Mouse (Mus musculus) ZHBTc4 (cell line): ENCODE measurements around the gene Gstp3.
"Not testable (repeated sequence)": the region's sequence is repeated elsewhere in the genome, so short reads cannot be mapped to it uniquely, and the experiment has no call there.

Source experiments
- DNase-seq: peaks from one replicate; pipeline ENCODE4 v3.0.0-alpha.2; 2011; ENCODE audit warnings: low read depth, low spot score

The Gstp3 gene

GRCm38 (mm10) chr19:4037788-4038232 is 21.6 kb downstream of the Gstp3 start, which contains the start of gene Gstp1:
Gstp1 (minus strand) TSS chr19:4037985.
- DNase-seq = peak; percentile 82

DNA sequence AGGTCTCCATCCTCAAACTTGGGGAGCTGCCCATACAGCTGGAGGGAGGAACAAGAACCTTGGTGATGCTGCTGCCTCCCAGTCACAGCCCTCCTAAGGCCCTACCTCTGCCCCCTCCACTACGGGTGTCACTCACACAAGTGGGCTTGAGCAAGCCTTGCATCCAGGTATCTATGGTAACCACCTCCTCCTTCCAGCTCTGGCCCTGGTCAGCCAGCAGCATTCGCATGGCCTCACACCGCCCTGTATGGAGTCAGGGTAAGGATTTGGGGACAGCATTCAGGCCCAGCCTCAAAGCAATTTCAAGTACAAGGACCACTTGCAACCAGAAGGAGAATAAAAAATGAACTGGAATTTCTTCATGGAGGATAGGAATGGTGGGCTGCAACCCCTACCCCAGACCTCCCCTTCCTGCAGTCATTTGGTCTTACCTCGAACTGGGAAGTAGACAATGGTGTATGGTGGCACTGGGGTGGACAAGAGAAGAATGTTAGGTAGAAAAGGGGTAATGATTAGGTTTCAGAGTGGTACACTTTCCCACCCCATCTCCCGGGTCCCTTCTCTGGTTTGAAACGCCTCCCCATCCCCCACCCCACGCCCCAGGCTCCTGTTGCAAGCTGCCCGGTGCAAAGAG is 22.1 kb downstream of the Gstp3 start:
- not testable (repeated sequence) for DNase-seq

- no peak for DNase-seq
These were observed 22.9 kb downstream of the Gstp3 start for GRCm38 (mm10) chr19:4036327-4037045.

DNA sequence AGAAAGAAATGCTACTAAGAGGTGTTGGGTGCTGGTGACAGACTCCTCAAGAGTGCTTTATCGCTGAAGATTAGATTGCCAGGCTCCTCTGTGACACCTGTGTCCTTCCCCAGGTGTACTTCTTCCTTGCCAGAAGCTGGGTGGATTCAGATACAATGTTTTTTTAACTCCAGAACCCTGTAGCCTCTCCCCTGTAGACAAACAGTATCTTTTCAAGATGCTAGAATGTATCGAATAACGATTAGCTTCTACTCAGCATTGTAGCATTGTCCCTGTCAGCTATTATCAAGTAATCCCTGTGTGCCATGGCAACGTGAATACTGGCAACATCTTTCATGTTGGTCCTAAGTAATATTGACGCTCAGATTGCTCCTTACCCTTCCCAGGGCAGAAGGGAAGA is 25.6 kb downstream of the Gstp3 start:
- no peak for DNase-seq

DNA sequence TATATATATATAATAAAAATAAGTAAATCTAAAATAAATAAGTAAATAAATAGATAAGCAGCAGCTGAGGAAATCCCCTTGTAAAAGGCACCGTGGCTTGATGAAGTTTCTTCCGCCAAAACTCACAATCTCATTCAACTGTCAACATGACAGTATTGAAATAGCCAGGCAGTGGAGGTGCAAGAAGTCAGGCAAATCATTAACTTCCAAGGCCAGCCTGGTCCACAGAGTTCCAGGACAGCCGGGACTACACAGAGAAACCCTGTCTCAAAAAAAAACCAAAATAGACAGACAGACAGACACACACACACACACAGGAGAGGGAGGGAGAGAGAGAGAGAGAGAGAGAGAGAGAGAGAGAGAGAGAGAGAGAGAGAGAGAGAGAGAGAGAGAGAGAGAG is 26.1 kb downstream of the Gstp3 start:
- no peak for DNase-seq

GRCm38 (mm10) chr19:4032668-4033067 is 26.7 kb downstream of the Gstp3 start:
- no peak for DNase-seq

GRCm38 (mm10) chr19:4027576-4027975 is 31.8 kb downstream of the Gstp3 start:
- DNase-seq = no peak

DNA sequence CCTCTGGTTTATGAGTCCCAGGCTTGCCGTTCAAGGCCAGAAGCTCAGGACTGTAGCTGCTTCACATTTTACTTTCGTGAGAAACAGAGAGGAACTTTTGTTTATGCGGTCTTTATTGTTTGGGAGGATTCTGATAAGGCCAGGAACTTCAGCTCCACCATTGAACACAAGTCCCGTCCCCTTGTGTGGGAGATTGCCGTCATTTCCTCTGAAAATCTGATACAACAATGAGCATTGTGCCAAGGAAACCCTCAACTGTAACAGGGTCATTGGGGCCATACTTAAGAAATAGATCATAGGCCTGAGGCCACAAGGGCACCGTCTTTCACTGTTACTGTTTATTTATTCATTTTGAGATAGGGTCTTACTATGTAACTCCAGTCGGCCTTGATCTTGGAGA is 36.2 kb downstream of the Gstp3 start:
- DNase-seq = no peak

DNA sequence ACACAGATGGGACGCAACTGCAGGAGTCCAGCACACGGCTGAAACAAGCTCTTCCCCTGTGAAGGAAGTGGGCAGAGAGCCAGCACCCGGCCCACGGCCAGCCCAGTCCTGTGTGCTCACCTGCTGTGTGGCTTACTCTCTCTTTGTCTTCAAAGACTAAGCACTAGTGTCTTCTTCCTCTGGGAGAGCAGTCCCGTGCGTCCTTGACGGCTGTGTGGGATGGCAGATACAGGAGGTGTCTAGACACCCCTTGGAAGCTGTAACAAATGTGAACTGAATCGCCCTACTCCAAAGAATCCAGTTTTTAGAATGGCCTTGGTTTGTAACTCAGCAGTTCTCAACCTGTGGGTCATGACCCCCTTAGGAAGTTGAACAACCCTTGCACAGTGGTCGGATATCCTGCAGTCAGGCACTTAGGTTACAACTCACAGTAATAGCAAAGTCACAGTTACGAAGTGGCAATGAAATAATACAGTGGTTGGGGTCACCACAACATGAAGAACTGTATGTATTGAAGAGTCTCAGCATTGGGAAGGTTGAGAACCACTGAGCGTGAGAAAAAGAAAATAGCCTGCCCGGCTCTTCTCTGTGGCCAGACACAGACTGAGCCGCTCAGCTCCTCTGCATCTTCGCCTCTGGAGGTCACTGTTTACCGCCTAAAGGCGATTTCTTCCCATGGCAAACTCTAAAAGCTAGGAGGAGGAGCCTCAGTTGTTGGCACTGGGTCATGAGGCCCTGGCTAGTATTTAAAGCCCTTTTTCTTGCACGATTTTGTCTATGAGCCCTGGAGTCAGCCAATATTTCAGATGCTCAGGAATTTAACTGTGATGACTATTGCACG is 40.4 kb downstream of the Gstp3 start:
- peak; percentile 90 for DNase-seq

DNA sequence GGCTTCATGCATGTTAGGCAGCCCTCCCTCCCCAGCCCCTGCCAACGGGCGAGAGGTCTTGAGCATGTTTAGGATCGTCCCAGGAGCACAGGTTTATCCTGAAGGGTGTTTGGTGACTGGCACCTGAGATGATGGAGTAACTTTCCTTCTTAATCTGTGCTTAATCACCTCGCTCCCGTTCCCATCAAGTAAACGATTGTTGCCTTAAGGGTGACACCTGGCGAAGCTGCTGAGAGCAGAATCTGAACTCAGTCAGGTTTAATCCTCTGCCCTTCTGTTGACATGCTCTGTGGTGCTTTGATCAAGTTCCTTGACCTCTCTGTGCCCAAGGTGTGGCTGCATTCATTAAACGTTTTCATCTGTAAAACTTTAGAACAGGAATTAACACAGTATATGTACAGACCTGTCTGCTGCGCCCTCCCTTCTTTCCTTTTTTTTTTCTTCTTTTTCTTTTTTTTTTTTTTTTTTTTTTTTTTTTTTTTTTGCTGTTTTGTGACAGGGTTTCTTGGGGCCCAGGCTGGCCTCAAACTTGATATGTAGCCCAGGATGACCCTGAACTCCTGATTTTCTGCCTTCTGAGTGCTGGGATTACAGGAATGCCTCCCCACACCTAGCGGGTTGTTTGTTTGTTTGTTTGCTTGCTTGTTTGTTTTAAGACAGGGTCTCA is 41.3 kb downstream of the Gstp3 start:
- DNase-seq = peak; percentile 33

- peak; percentile 31 for DNase-seq
These were observed 43.7 kb downstream of the Gstp3 start for GRCm38 (mm10) chr19:4015635-4016034.

GRCm38 (mm10) chr19:4014802-4015201 is 44.6 kb downstream of the Gstp3 start:
- DNase-seq = no peak

GRCm38 (mm10) chr19:4013066-4013465 is 46.3 kb downstream of the Gstp3 start:
- no peak for DNase-seq

DNA sequence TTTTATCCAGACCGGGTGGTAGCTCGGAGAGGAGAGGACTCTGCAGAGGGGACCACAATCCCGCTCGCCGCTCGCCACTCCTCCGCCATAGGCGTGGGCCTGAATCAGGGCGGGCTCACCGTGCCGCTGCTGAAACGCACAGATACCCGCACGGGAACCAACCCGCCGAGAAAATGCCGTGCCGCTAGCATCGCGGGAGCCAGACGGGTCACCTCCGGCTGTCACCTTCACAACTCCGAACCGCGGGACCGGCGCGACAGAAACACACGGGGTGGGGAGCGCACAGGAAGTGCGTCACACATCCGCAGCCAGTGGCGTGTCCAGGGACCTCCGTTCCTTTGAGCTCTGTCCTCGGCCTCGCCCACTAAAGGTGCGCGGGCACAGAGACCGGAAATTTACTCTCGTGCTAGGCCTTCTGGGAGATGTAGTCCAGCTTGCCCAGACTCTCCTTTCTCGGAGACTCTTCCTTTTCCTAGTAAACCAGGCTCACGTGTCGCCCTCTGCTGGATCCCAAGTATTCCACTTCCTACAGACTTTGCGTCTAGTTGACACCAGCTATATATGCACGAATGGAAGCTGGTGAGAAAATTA is 46.8 kb downstream of the Gstp3 start, which contains the start of gene Ndufv1:
Gene Ndufv1 (minus strand): TSS at position 375 of the 591 bp plus-strand sequence.
- DNase-seq = peak; percentile 100

DNA sequence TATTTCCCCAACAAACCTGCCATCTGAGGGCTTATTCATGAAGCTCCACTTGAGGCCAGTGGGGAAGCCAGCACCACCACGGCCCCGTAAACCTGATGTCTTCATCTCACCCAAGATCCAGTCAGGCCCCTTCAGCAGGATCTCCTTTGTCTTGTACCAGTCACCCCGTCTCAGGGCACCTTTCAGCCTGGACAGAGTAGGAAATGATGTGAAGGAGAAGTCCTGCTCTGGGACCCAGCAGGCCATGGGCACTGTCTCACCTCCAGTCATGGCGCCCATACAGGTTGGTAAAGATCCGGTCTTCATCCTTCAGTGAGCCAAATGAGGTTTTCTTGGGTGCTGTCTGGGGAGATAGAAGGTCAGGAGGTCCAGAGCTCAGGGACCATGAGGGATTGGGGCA is 48.3 kb downstream of the Gstp3 start:
- no peak for DNase-seq
